Mouse (Mus musculus) small intestine, adult 2 months (tissue): Measurements from ENCODE around the gene Fbxo44.

Experiments used
- CTCF ChIP-seq: fragments of 200-500 bp; IDR thresholded peaks from 2 replicates; pipeline ENCODE4 v1.5.1; 2012; ENCODE audit warnings: low read depth, mild to moderate bottlenecking, control low read depth, inconsistent platforms, low read length, moderate library complexity, mixed read lengths; ENCODE audit not compliant: insufficient replicate concordance, insufficient read length; ENCODE audit errors: extremely low read depth
- POLR2A ChIP-seq: fragments of 200-500 bp; IDR thresholded peaks from 2 replicates; pipeline ENCODE4 v1.6.1; 2012; ENCODE audit warnings: low read depth, mild to moderate bottlenecking, control low read depth, inconsistent platforms, low read length, moderate library complexity

- TF ChIP-seq CTCF (no peak), POLR2A (no peak)
Observed at GRCm38 (mm10) chr4:148204873-148205232, 44.6 kb upstream of the Fbxo44 start.
